Mouse (Mus musculus) large intestine, adult 2 months (tissue): Measurements from ENCODE around the gene Ccl21b. TPM values are rescaled to one million over a fixed set of nuclear protein-coding genes. Genes with fewer than 3 reads are reported as not detected.
"Not testable (repeated sequence)": the region's sequence is repeated elsewhere in the genome, so short reads cannot be mapped to it uniquely, and the experiment has no call there.

Source experiments
- DNase-seq: peaks from one replicate; pipeline ENCODE4 v3.0.0-alpha.2; 2012; ENCODE audit warnings: low read depth, low spot score
- WGBS: fragments of 180-500 bp; shearing (Covaris S2); methylation state at CpG from one replicate; pipeline ENCODE4 v1.1.7; 2018; 5-methylcytosine and 5-hydroxymethylcytosine counted together
- polyA plus RNA-seq: library from polyadenylated mRNA; depleted of rRNA; stranded (reverse); fragments of >200 nt; gene quantifications from 2 replicates; pipeline ENCODE4 v1.2.3, GENCODE M21; 2012; rRNA removed

Ccl21b gene
- 0.51 TPM in 1 of 2 replicates, not detected in the other for polyA plus RNA-seq

DNA sequence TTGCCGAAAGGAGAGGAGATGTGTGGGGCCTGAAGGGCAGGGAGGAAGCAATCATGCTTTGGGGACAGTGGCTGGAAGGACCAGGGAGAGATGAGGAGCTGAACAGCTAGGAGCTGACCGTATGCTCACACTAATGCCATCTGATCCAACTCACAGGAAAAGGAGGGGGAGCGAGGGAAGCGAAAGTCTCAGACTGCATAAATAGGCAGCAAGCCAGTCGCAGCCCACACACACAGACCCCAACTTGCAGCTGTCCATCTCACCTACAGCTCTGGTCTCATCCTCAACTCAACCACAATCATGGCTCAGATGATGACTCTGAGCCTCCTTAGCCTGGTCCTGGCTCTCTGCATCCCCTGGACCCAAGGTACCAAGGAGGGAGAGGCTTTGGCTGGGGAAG is at the start of gene Ccl21b:
Gene Ccl21b, plus strand, starts transcription at position 301 of the 400 bp plus-strand sequence.
- DNase-seq: not testable (repeated sequence)
- WGBS: no CpG with 5 or more reads among the region's 5 CpGs

DNA sequence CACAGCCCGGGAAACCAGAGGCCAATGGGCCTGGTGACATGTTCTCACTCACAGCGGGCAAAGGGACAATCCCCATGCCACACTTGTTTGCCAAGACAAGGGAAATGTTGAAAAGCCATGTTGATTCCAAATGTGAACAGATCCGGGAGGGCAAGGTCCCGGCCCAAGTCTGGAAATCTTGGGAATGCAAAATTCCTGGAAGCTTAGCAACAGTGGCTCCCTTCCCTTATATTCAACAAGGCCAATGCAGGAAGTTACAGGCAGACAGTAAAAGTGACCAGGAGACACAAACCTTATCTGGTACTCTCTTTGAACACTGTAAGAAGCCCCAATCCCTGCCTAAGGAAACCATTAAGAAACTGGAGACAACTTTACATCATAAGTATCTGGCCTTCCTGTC is 15.2 kb upstream of the Ccl21b start, which contains the start of gene Gm10600:
Gene Gm10600, plus strand, starts transcription at position 301 of the 400 bp plus-strand sequence.
- DNase-seq: not testable (repeated sequence)
- no CpG with 5 or more reads among the region's 4 CpGs for WGBS

DNA sequence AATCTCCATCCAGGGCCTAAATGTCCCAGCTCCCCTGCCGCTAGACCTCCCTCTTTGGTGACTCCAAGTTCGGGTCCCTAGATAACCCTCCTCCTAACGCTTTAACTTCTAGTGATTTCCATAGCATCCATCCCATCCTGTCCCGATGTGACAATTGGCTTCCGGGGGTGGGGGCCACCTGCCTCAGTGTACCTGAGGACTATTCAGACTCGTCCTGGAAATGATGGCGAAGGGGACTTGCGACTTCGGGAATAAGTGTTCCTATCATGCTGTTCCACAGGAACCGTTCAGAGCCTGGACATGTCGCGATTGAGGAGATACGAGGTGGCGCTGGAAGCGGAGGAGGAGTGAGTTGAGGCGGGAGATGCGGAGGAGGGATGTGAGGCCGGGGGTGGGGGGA is 38.4 kb downstream of the Ccl21b start, which contains the start of gene Gm21953:
Gene Gm21953, plus strand, starts transcription at position 301 of the 400 bp plus-strand sequence.
- WGBS: no CpG with 5 or more reads among the region's 18 CpGs
- DNase-seq: not testable (repeated sequence)

Other genes starting within 250 kb of the Ccl21b start
- gene Gm21093, start 221.0 kb upstream of the Ccl21b start, polyA plus RNA-seq: not detected in 2 replicates
- gene Gm3893, start 164.6 kb upstream of the Ccl21b start, polyA plus RNA-seq: not detected in 2 replicates
- not detected in 2 replicates for gene Gm13304, start 140.9 kb upstream of the Ccl21b start, polyA plus RNA-seq
- gene Gm13306, start 102.3 kb upstream of the Ccl21b start, polyA plus RNA-seq: not detected in 2 replicates
- gene Gm13305, start 87.2 kb upstream of the Ccl21b start, polyA plus RNA-seq: not detected in 2 replicates
- gene Gm10600, start 15.1 kb upstream of the Ccl21b start, polyA plus RNA-seq: not detected in 2 replicates
- gene Gm21953, start 38.5 kb downstream of the Ccl21b start, polyA plus RNA-seq: not detected in 2 replicates
- gene Fam205a3, start 62.6 kb downstream of the Ccl21b start, polyA plus RNA-seq: 0.05 TPM in 2 replicates
- not detected in 2 replicates for gene Gm21586, start 183.6 kb downstream of the Ccl21b start, polyA plus RNA-seq
- 0.05 TPM in 2 replicates for gene Gm2163, start 211.0 kb downstream of the Ccl21b start, polyA plus RNA-seq